Mouse (Mus musculus): ENCODE data around the gene Rbfox3. TPM values are rescaled to one million over a fixed set of nuclear protein-coding genes. Genes with fewer than 3 reads are reported as not detected.

Rbfox3 gene
- polyA plus RNA-seq, 1 experiment from 2014 or later, result 55.2 TPM

DNA sequence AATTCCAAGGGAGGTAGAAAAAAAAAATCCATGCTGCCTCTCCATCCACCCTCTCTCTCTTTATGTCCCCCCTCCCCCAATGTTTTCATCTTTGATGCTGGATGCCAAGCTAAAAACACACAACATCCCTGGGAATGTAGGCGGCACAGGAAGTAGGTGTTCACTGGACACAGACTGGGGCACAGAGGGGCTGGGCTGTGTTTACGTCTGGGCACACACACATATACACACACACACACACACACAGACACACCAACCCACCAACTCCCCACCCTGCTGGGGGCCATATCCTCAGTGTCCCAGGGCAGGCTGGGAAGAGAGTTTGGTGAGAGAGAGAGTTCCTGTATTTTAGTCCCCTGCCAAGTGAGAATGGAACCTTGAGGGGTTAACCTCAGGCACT is 417.9 kb downstream of the Rbfox3 start:
- Histone ChIP-seq H3K27ac (peak overlapping the region; percentile 72), H3K9me3 (no peaks in the 10 kb centered on the region), H3K9ac (no peak overlapping the region), H3K4me2 (no peak overlapping the region), H3K36me3 (peaks cover 4% of the 10 kb centered on the region), H3K4me3 (no peak overlapping the region), H3K4me1 (replicated peaks) (peaks cover 66% of the 10 kb centered on the region), H3K27me3 (no peaks in the 10 kb centered on the region)
- no peak for ATAC-seq (ENCODE audit: low FRiP score)
- WGBS, result 83% methylated on average over 2 of the region's 2 CpGs

GRCm38 (mm10) chr11:118491230-118491629 is 420.2 kb downstream of the Rbfox3 start:
- Histone ChIP-seq H3K9ac (no peak overlapping the region), H3K36me3 (peaks cover 9% of the 10 kb centered on the region), H3K27ac (no peak overlapping the region), H3K27me3 (no peaks in the 10 kb centered on the region), H3K9me3 (no peaks in the 10 kb centered on the region), H3K4me2 (no peak overlapping the region), H3K4me1 (replicated peaks) (peaks cover 73% of the 10 kb centered on the region), H3K4me3 (no peak overlapping the region)
- WGBS, result 93% methylated on average over 7 of the region's 7 CpGs
- ATAC-seq (ENCODE audit: low FRiP score), result no peak

DNA sequence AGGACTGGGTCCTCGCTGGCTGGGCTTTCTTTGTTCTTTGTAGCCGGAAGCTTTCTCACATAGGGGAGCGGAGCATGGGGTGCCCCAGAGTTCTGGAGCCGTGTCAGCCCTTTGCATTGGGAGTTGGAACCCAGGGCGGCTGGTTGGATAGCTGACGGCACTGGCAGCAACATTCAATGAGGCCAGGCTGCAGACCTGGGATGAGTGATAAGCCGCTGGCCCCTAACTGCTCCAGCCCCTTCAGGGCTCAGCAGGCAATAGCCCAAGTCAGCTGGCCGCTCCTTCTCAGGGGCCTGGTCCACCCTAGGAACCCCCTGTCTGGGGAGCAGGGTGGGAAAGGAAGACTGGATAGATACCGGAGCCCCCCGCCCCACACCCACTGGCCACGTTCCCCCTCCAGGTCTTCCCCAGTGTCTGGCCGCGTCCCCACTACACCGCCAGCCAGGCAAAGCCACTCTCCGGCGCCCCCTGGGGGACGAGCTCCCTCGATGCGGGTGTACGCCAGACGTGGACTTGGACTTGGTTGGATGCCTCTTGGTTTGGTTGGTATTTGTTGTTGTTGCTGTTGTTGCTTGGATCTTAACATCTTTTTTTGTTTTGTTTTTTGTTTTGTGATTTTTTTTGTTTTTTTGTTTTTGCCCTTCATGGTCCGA is 420.7 kb downstream of the Rbfox3 start:
- Histone ChIP-seq H3K4me3 (no peak overlapping the region), H3K4me2 (0 out of 2 replicates have a peak overlapping the region, but pooled peaks have one; percentile 18), H3K9ac (peak overlapping the region; percentile 40; the same call in 1 of the 2 replicates), H3K36me3 (peaks cover 9% of the 10 kb centered on the region), H3K4me1 (replicated peaks) (peaks cover 68% of the 10 kb centered on the region), H3K27me3 (no peaks in the 10 kb centered on the region), H3K27ac (peak overlapping the region; percentile 76), H3K9me3 (no peaks in the 10 kb centered on the region)
- WGBS, result 18% methylated on average over 22 of the region's 22 CpGs
- ATAC-seq (ENCODE audit: low FRiP score), result no peak; the same call in 1 of the 2 replicates

DNA sequence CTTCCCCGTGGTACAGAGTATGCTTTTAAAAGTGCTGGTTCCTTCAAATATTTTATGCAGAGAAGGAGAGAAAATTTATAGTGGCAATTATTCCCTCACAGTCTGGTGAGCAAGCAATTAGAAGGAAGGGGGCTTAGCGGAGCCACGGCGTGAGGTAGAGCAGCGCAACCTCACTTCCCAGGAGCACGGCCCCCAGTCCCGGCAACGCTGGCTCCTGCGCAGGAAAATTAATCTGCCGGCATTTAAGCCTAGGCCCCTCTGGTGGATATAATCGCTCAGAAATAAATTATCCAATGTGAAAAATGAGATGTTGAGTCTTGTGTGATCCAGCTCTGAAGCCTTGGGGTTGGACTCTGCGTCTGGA is 422.5 kb downstream of the Rbfox3 start:
- H3K27ac ChIP-seq, result peak overlapping the region; percentile 76
- H3K4me1 ChIP-seq (replicated peaks), result peaks cover 80% of the 10 kb centered on the region
- no peak for ATAC-seq (ENCODE audit: low FRiP score)
- no peaks in the 10 kb centered on the region for H3K27me3 ChIP-seq
- peaks cover 13% of the 10 kb centered on the region for H3K36me3 ChIP-seq
- H3K9me3 ChIP-seq, result no peaks in the 10 kb centered on the region
- peak overlapping the region; percentile 14 for H3K9ac ChIP-seq
- no peak overlapping the region for H3K4me2 ChIP-seq
- 55% methylated on average over 12 of the region's 12 CpGs for WGBS
- no peak overlapping the region for H3K4me3 ChIP-seq

DNA sequence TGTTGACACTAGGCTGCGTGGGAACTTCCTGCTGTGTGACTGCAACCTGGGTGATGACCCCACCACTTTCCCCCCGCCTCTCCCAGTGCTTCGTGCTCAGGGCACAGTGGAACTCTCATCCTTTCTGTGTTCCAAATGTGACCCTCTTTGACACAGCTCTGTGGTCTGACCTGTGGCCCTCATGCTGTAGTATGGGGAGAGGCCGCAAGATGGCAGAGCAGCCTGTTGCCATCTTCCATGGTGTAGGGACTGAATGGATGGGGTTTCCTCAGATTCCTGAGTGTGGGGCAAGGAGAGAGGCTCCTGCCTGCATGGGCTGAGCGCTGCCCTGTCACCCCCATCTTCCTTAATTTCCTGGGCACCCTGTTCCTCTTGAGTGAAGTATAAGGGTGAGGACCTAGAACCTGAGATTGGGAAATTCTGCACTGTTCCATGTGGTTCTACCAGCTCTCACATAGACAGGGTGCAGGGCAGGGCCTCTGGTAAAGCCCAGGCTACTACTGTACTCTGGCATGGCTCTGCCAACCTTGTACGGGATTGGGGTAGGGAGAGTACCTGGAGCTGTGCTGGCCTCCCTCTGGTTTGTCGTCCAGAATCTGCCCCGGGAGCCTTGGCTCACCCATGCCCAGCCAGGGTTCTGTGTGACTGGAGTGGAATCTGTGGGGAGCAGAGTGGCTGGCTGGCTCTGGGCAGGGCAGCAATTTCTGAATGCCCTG is 423.0 kb downstream of the Rbfox3 start:
- peak overlapping the region; percentile 76 for H3K27ac ChIP-seq
- 72% methylated on average over 8 of the region's 8 CpGs for whole genome bisulfite sequencing
- H3K4me3 ChIP-seq, result no peak overlapping the region
- no peak overlapping the region for H3K4me2 ChIP-seq
- peaks cover 75% of the 10 kb centered on the region for H3K4me1 ChIP-seq (replicated peaks)
- H3K36me3 ChIP-seq, result peaks cover 18% of the 10 kb centered on the region
- no peaks in the 10 kb centered on the region for H3K27me3 ChIP-seq
- H3K9ac ChIP-seq, result peak overlapping the region; percentile 14; the same call in 1 of the 2 replicates
- H3K9me3 ChIP-seq, result no peaks in the 10 kb centered on the region
- no peak for ATAC-seq (ENCODE audit: low FRiP score)

DNA sequence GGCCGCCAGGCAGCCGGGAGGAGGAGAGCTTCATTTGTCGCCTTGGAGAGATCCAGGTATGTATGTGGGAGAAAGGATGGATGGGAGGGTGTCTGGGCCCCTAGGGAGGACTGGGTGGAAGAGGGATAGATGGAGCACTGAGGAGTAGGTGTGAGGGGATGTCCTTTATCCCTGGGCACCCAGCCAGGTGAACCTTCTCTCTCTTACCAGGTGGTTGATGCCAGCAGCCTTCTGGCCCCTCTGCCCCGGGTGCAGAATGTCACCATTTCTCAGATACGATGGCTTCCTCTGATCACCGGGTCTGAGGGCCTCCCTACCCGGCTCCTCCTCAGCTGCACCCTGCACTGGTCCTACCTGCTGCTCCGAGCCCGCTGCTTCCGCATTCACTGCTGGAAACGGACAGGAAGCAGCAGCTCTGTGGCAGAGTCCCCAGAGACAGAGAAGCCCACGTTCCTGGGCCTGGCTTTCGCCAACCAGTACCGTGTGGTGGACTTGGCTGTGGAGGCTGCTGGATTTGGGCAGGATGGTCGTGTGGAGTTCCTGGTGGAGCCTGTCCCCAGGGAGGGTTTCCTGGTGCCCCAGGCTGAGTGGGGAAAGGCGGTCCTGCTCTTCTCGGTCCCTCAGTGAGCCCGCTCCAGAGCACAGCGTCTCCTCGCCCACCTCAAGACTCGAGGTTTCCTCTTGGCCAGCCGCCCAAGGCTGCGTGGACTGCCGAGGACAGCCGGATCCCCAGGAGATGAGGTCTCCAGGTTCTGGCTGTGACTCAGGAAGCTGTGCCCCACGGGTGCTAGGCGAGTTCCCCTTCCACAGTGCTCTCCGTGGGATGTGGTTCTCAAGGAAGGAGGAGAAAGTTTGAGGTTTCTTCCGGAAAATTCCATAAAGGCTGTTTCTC is 424.3 kb downstream of the Rbfox3 start:
- no peaks in the 10 kb centered on the region for H3K9me3 ChIP-seq
- 84% methylated on average over 29 of the region's 29 CpGs for WGBS

GRCm38 (mm10) chr11:118486281-118486680 is 425.1 kb downstream of the Rbfox3 start:
- Histone ChIP-seq H3K27ac (no peak overlapping the region), H3K36me3 (peaks cover 29% of the 10 kb centered on the region), H3K9me3 (no peaks in the 10 kb centered on the region), H3K27me3 (no peaks in the 10 kb centered on the region), H3K4me3 (no peak overlapping the region), H3K4me1 (replicated peaks) (peaks cover 58% of the 10 kb centered on the region), H3K9ac (0 out of 2 replicates have a peak overlapping the region, but pooled peaks have one; percentile 35), H3K4me2 (no peak overlapping the region)
- WGBS, result 82% methylated on average over 6 of the region's 6 CpGs
- no peak for ATAC-seq (ENCODE audit: low FRiP score)

More for the DNA sequence above, 424.3 kb downstream of the Rbfox3 start:
- ATAC-seq (ENCODE audit: low FRiP score), result no peak
- Histone ChIP-seq H3K4me2 (no peak overlapping the region), H3K27ac (no peak overlapping the region), H3K27me3 (no peaks in the 10 kb centered on the region), H3K36me3 (peaks cover 29% of the 10 kb centered on the region), H3K9ac (peak overlapping the region; percentile 35; the same call in 1 of the 2 replicates), H3K4me1 (replicated peaks) (peaks cover 63% of the 10 kb centered on the region), H3K4me3 (no peak overlapping the region)

- WGBS, result 89% methylated on average over 3 of the region's 3 CpGs
- Histone ChIP-seq H3K36me3 (peaks cover 29% of the 10 kb centered on the region), H3K9ac (no peak overlapping the region), H3K4me1 (replicated peaks) (peaks cover 55% of the 10 kb centered on the region), H3K4me3 (no peak overlapping the region), H3K27me3 (no peaks in the 10 kb centered on the region), H3K9me3 (no peaks in the 10 kb centered on the region), H3K27ac (0 out of 2 replicates have a peak overlapping the region, but pooled peaks have one; percentile 12), H3K4me2 (no peak overlapping the region)
- ATAC-seq (ENCODE audit: low FRiP score), result no peak
These were observed 425.6 kb downstream of the Rbfox3 start for GRCm38 (mm10) chr11:118485780-118486179.

DNA sequence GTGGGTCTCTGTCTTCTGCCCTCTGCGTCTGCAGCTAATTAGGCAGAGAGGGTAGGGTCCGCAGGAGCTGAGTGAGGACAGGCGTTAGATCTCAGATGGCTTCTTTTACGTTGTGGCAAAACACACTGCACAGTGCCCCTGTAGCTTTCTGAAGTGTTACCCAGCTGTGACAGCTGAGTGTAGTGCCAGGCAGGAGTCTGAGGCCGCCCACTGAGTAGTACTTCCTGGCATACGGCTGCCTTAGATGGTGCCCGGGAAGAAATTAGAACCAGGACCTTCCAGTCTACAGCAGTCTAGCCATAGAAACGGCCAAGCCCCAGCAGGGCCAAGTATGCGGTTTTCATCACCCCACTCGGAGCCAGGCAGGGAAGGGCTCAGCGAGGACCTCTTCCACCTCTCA is 426.1 kb downstream of the Rbfox3 start:
- H3K4me1 ChIP-seq (replicated peaks), result peaks cover 50% of the 10 kb centered on the region
- H3K27me3 ChIP-seq, result no peaks in the 10 kb centered on the region
- 74% methylated on average over 11 of the region's 11 CpGs for WGBS
- no peak for ATAC-seq (ENCODE audit: low FRiP score)
- H3K36me3 ChIP-seq, result peaks cover 29% of the 10 kb centered on the region
- peak overlapping the region; percentile 12; the same call in 1 of the 2 replicates for H3K27ac ChIP-seq
- no peak overlapping the region for H3K4me3 ChIP-seq
- no peaks in the 10 kb centered on the region for H3K9me3 ChIP-seq
- no peak overlapping the region for H3K9ac ChIP-seq
- H3K4me2 ChIP-seq, result no peak overlapping the region

- Histone ChIP-seq H3K4me1 (replicated peaks) (peaks cover 39% of the 10 kb centered on the region), H3K4me3 (no peak overlapping the region), H3K27ac (no peak overlapping the region), H3K9ac (no peak overlapping the region), H3K36me3 (peaks cover 29% of the 10 kb centered on the region), H3K9me3 (no peaks in the 10 kb centered on the region), H3K27me3 (no peaks in the 10 kb centered on the region), H3K4me2 (no peak overlapping the region)
- ATAC-seq (ENCODE audit: low FRiP score), result no peak
- 81% methylated on average over 8 of the region's 8 CpGs for WGBS
These were observed 427.2 kb downstream of the Rbfox3 start for GRCm38 (mm10) chr11:118484169-118484568.

DNA sequence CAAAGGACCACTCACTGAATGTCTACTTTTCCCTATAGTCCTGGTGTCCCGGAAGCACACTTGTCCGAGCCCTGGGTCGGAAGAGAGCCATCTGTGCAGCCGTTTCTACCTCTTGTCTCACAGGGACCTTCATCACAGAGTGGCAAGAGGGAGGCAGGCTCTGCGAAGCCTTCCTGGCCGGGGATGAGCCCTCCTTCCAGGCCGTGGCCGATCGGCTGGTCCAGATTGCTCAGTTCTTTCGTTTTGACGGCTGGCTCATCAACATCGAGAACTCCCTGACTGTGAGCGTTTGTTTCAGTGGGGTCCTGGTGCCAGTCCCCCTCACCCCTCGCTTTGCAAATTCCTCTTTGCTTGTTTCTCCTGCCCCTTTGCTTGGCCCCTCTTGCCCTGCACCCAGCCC is 429.6 kb downstream of the Rbfox3 start:
- no peak for ATAC-seq (ENCODE audit: low FRiP score)
- H3K27me3 ChIP-seq, result no peaks in the 10 kb centered on the region; the same call in 1 of the 2 replicates
- H3K9ac ChIP-seq, result peak overlapping the region; percentile 46; the same call in 1 of the 2 replicates
- no peak overlapping the region for H3K4me3 ChIP-seq
- 85% methylated on average over 14 of the region's 14 CpGs for WGBS
- peaks cover 24% of the 10 kb centered on the region for H3K36me3 ChIP-seq
- no peak overlapping the region for H3K4me2 ChIP-seq
- H3K27ac ChIP-seq, result no peak overlapping the region
- peaks cover 28% of the 10 kb centered on the region for H3K4me1 ChIP-seq (replicated peaks)
- no peaks in the 10 kb centered on the region for H3K9me3 ChIP-seq

- whole genome bisulfite sequencing, result 86% methylated on average over 11 of the region's 11 CpGs
- Histone ChIP-seq H3K4me1 (replicated peaks) (peaks cover 26% of the 10 kb centered on the region), H3K27me3 (no peaks in the 10 kb centered on the region; the same call in 1 of the 2 replicates), H3K4me2 (no peak overlapping the region), H3K36me3 (peaks cover 24% of the 10 kb centered on the region), H3K9ac (peak overlapping the region; percentile 46; the same call in 1 of the 2 replicates), H3K27ac (no peak overlapping the region), H3K9me3 (no peaks in the 10 kb centered on the region), H3K4me3 (no peak overlapping the region)
- ATAC-seq (ENCODE audit: low FRiP score), result no peak
These were observed 430.2 kb downstream of the Rbfox3 start for GRCm38 (mm10) chr11:118481231-118481630.
